Mouse (Mus musculus): ENCODE data around the gene Foxred1. TPM values are rescaled to one million over a fixed set of nuclear protein-coding genes. Genes with fewer than 3 reads are reported as not detected.

Gene Foxred1
- total RNA-seq (2018; cell fraction: chromatin; rRNA removed) = 100 to 1,000 TPM in 8 of 26 experiments, 10 to 100 TPM in 18; 20.0 to 119 (median 69.3) TPM
- total RNA-seq (2018; cell fraction: cytosol; rRNA removed) = 10 to 100 TPM; 14.5 to 35.7 (median 22.1) TPM
- total RNA-seq (2018; cell fraction: nucleus; rRNA removed) = 10 to 100 TPM; 14.2 to 79.0 (median 48.1) TPM
- polyA plus RNA-seq (2018) = 18.9 to 27.3 TPM (median 22.8 TPM) in 3 replicates

- under 1% methylated on average over 72 of the region's 72 CpGs for WGBS (ENCODE audit: missing documents)
- Histone ChIP-seq H3K4me3 (ENCODE audit: inconsistent target) (peak within 1 kb of the TSS; percentile 100), H3K27ac (peak within 1 kb of the TSS; percentile 98), H3K79me2 (ENCODE audit: inconsistent target) (peaks cover 23% of the 10 kb centered on the region), H3K36me3 (ENCODE audit: inconsistent target) (peaks cover 66% of the 10 kb centered on the region)
Observed at GRCm38 (mm10) chr9:35210542-35211474, at the start of gene Foxred1. Foxred1 (minus strand) TSS chr9:35211055.

- Histone ChIP-seq H3K79me2 (ENCODE audit: inconsistent target) (peaks cover 91% of the 10 kb centered on the region; the same call in 1 of the 2 replicates), H3K36me3 (ENCODE audit: inconsistent target) (no peaks in the 10 kb centered on the region), H3K27ac (no peak overlapping the region), H3K4me3 (ENCODE audit: inconsistent target) (no peak overlapping the region)
- 97% methylated on average over 7 of the region's 7 CpGs for WGBS (ENCODE audit: missing documents)
Observed at GRCm38 (mm10) chr9:35257365-35257764, 46.5 kb upstream of the Foxred1 start.

GRCm38 (mm10) chr9:35249476-35249875 is 38.6 kb upstream of the Foxred1 start:
- no peaks in the 10 kb centered on the region for H3K36me3 ChIP-seq (ENCODE audit: inconsistent target)
- H3K27ac ChIP-seq = no peak overlapping the region
- peaks cover 61% of the 10 kb centered on the region; the same call in 1 of the 2 replicates for H3K79me2 ChIP-seq (ENCODE audit: inconsistent target)
- no peak overlapping the region for H3K4me3 ChIP-seq (ENCODE audit: inconsistent target)

GRCm38 (mm10) chr9:35247405-35247804 is 36.5 kb upstream of the Foxred1 start:
- WGBS (ENCODE audit: missing documents) = 92% methylated on average over 2 of the region's 2 CpGs
- peaks cover 41% of the 10 kb centered on the region; the same call in 1 of the 2 replicates for H3K79me2 ChIP-seq (ENCODE audit: inconsistent target)
- no peak overlapping the region for H3K4me3 ChIP-seq (ENCODE audit: inconsistent target)
- H3K36me3 ChIP-seq (ENCODE audit: inconsistent target) = no peaks in the 10 kb centered on the region
- no peak overlapping the region for H3K27ac ChIP-seq

GRCm38 (mm10) chr9:35239734-35240133 is 28.9 kb upstream of the Foxred1 start:
- Histone ChIP-seq H3K27ac (no peak overlapping the region), H3K4me3 (ENCODE audit: inconsistent target) (no peak overlapping the region), H3K36me3 (ENCODE audit: inconsistent target) (no peaks in the 10 kb centered on the region), H3K79me2 (ENCODE audit: inconsistent target) (no peaks in the 10 kb centered on the region; the same call in 1 of the 2 replicates)
- WGBS (ENCODE audit: missing documents) = 82% methylated on average over 1 of the region's 1 CpGs

GRCm38 (mm10) chr9:35238915-35239571 is 28.2 kb upstream of the Foxred1 start:
- H3K27ac ChIP-seq = no peak overlapping the region
- H3K79me2 ChIP-seq (ENCODE audit: inconsistent target) = no peaks in the 10 kb centered on the region
- H3K36me3 ChIP-seq (ENCODE audit: inconsistent target) = no peaks in the 10 kb centered on the region; the same call in 1 of the 2 replicates
- 97% methylated on average over 6 of the region's 6 CpGs for WGBS (ENCODE audit: missing documents)
- H3K4me3 ChIP-seq (ENCODE audit: inconsistent target) = no peak overlapping the region

GRCm38 (mm10) chr9:35238371-35238770 is 27.5 kb upstream of the Foxred1 start:
- no peak overlapping the region for H3K4me3 ChIP-seq (ENCODE audit: inconsistent target)
- H3K79me2 ChIP-seq (ENCODE audit: inconsistent target) = no peaks in the 10 kb centered on the region
- 100% methylated on average over 1 of the region's 1 CpGs for WGBS (ENCODE audit: missing documents)
- H3K36me3 ChIP-seq (ENCODE audit: inconsistent target) = no peaks in the 10 kb centered on the region; the same call in none of the 2 replicates
- H3K27ac ChIP-seq = no peak overlapping the region

- WGBS (ENCODE audit: missing documents) = 94% methylated on average over 3 of the region's 3 CpGs
- Histone ChIP-seq H3K4me3 (ENCODE audit: inconsistent target) (no peak overlapping the region), H3K79me2 (ENCODE audit: inconsistent target) (no peaks in the 10 kb centered on the region), H3K36me3 (ENCODE audit: inconsistent target) (no peaks in the 10 kb centered on the region; the same call in none of the 2 replicates), H3K27ac (no peak overlapping the region)
Observed at GRCm38 (mm10) chr9:35235996-35236395, 25.1 kb upstream of the Foxred1 start.

- no peaks in the 10 kb centered on the region for H3K79me2 ChIP-seq (ENCODE audit: inconsistent target)
- no peak overlapping the region for H3K4me3 ChIP-seq (ENCODE audit: inconsistent target)
- no peaks in the 10 kb centered on the region; the same call in none of the 2 replicates for H3K36me3 ChIP-seq (ENCODE audit: inconsistent target)
- WGBS (ENCODE audit: missing documents) = 97% methylated on average over 3 of the region's 3 CpGs
- H3K27ac ChIP-seq = no peak overlapping the region
Observed at GRCm38 (mm10) chr9:35228671-35229070, 17.8 kb upstream of the Foxred1 start.

- Histone ChIP-seq H3K79me2 (ENCODE audit: inconsistent target) (no peaks in the 10 kb centered on the region), H3K36me3 (ENCODE audit: inconsistent target) (peaks cover 20% of the 10 kb centered on the region), H3K27ac (no peak overlapping the region), H3K4me3 (ENCODE audit: inconsistent target) (no peak overlapping the region)
- 100% methylated on average over 3 of the region's 3 CpGs for WGBS (ENCODE audit: missing documents)
Observed at GRCm38 (mm10) chr9:35223466-35223865, 12.6 kb upstream of the Foxred1 start.

- H3K36me3 ChIP-seq (ENCODE audit: inconsistent target) = peaks cover 64% of the 10 kb centered on the region
- no peak overlapping the region for H3K4me3 ChIP-seq (ENCODE audit: inconsistent target)
- no peak overlapping the region for H3K27ac ChIP-seq
- H3K79me2 ChIP-seq (ENCODE audit: inconsistent target) = peaks cover 4% of the 10 kb centered on the region; the same call in 1 of the 2 replicates
- 100% methylated on average over 1 of the region's 1 CpGs for WGBS (ENCODE audit: missing documents)
Observed at GRCm38 (mm10) chr9:35217963-35218362, 7.1 kb upstream of the Foxred1 start.

GRCm38 (mm10) chr9:35211573-35212511 is 987 bp upstream of the Foxred1 start:
- WGBS (ENCODE audit: missing documents) = 31% methylated on average over 26 of the region's 26 CpGs
- peaks cover 65% of the 10 kb centered on the region for H3K36me3 ChIP-seq (ENCODE audit: inconsistent target)
- H3K27ac ChIP-seq = peak overlapping the region; percentile 83
- peak overlapping the region; percentile 100 for H3K4me3 ChIP-seq (ENCODE audit: inconsistent target)
- H3K79me2 ChIP-seq (ENCODE audit: inconsistent target) = peaks cover 23% of the 10 kb centered on the region

GRCm38 (mm10) chr9:35204421-35204820 is 6.4 kb downstream of the Foxred1 start:
- H3K36me3 ChIP-seq (ENCODE audit: inconsistent target) = peaks cover 53% of the 10 kb centered on the region
- WGBS (ENCODE audit: missing documents) = 97% methylated on average over 2 of the region's 2 CpGs
- H3K79me2 ChIP-seq (ENCODE audit: inconsistent target) = peaks cover under 1% of the 10 kb centered on the region; the same call in 1 of the 2 replicates
- H3K4me3 ChIP-seq (ENCODE audit: inconsistent target) = no peak overlapping the region
- H3K27ac ChIP-seq = no peak overlapping the region

- 69% methylated on average over 3 of the region's 3 CpGs for WGBS (ENCODE audit: missing documents)
- H3K36me3 ChIP-seq (ENCODE audit: inconsistent target) = peaks cover 46% of the 10 kb centered on the region
Observed at GRCm38 (mm10) chr9:35203536-35203935, 7.3 kb downstream of the Foxred1 start.

More at GRCm38 (mm10) chr9:35203536-35203935, 7.3 kb downstream of the Foxred1 start:
- Histone ChIP-seq H3K4me3 (ENCODE audit: inconsistent target) (no peak overlapping the region), H3K27ac (no peak overlapping the region), H3K79me2 (ENCODE audit: inconsistent target) (peaks cover 10% of the 10 kb centered on the region)
